Mouse (Mus musculus): Measurements from ENCODE around the gene Frmd5. TPM values are rescaled to one million over a fixed set of nuclear protein-coding genes. Genes with fewer than 3 reads are reported as not detected.

The Frmd5 gene
- polyA plus RNA-seq (2017; shearing (Covaris generic)) = not detected

GRCm38 (mm10) chr2:121806959-121807653 is at the start of gene Frmd5:
Gene Frmd5, minus strand, starts transcription at chr2:121807087.

GRCm38 (mm10) chr2:121505942-121506882 is 300.7 kb downstream of the Frmd5 start, which contains the start of the genes Mfap1a and Wdr76:
Gene Mfap1a, minus strand, starts transcription at chr2:121506665.
Gene Wdr76, plus strand, starts transcription at chr2:121506723.

Other genes with a start within 250 kb of the Frmd5 start
- 8.7 TPM for gene Casc4, start 59.9 kb upstream of the Frmd5 start, polyA plus RNA-seq (2017; shearing (Covaris generic))
- gene Ctdspl2, start 148.9 kb upstream of the Frmd5 start, polyA plus RNA-seq (2017; shearing (Covaris generic)) = 47.5 TPM
- not detected for gene Mageb3, start 149.0 kb upstream of the Frmd5 start, polyA plus RNA-seq (2017; shearing (Covaris generic))
- 19.2 TPM for gene Eif3j1, start 221.5 kb upstream of the Frmd5 start, polyA plus RNA-seq (2017; shearing (Covaris generic))

Measured in effector memory CD4-positive, alpha-beta T cell, adult 5 months (primary cell).